Comparison of ENCODE assay signal across 12 mouse cellular contexts in the genomic region with DNA sequence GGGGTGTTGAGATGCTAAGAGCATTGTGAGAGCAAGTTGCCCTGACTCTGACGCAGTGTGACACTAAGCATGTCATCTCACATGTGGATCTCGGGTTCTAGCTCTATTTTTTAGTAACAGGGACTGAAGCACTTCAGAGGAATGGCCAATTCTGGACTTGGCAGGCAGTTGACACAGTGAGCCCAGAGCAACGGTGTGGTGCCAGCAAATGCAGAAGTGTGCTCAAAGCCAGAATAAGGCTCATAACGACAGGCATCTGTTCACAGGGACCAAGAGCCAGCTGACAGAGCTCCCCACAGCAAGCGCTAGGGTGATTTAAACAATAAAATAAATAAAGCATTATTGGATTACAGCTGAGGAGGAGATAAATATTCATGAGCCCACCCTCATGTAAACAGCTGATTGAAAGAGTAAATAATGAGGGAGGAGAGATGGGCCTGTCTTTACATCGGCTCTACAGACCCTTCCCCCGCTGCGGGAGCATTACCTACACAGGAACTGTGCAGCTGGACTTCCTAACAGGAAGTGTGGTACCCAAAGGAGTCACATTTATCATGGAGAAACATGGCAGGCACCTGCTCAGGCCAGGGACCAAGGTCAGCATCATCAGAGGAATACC.
A peak's percentile ranks its signal among the peaks of the same experiment; 100 is the strongest.
DNase-seq lines count a peak whose midpoint lies in the region; ATAC-seq and TF ChIP-seq lines count a peak whose summit lies in the region.
"Had no signal": no experiment of that assay in that cellular context is flagged by ENCODE, and none has a peak within 500 bp of the region (broad histone marks: within the 10 kb centered on the region; RNA-seq: fewer than 3 reads in every experiment).

No protein-coding gene starts in this region.

- H3K4me1 ChIP-seq in forebrain, postnatal 0 days (ENCODE audit: insufficient read depth), result 0 out of 2 replicates have a peak, but pooled peaks cover 6% of the 10 kb centered on the region
- H3K4me1 ChIP-seq in hindbrain, embryonic 16.5 days (ENCODE audit: control insufficient read depth, insufficient read depth, low read depth, low read length), result peaks cover 13% of the 10 kb centered on the region
- peaks cover 43% of the 10 kb centered on the region for H3K4me1 ChIP-seq in neural tube, embryonic 13.5 days (replicated peaks)
- H3K4me1 ChIP-seq: liver, embryonic 13.5 days had no signal

- no peaks in the 10 kb centered on the region for H3K27me3 ChIP-seq in forebrain, postnatal 0 days (ENCODE audit: insufficient read depth, low read length)
- no peaks in the 10 kb centered on the region for H3K27me3 ChIP-seq in hindbrain, embryonic 16.5 days (replicated peaks; ENCODE audit: control insufficient read depth, insufficient read depth, low read length)
- H3K27me3 ChIP-seq in neural tube, embryonic 13.5 days, result 0 out of 2 replicates have a peak, but pooled peaks cover 3% of the 10 kb centered on the region
- H3K27me3 ChIP-seq: liver, embryonic 13.5 days; Patski had no signal

- H3K27ac ChIP-seq in forebrain, postnatal 0 days (ENCODE audit: low read depth, low read length), result no peak overlapping the region
- peak overlapping the region; percentile 26; the same call in 1 of the 2 replicates for H3K27ac ChIP-seq in hindbrain, embryonic 16.5 days (ENCODE audit: low read depth, low read length)
- peak overlapping the region; percentile 72 for H3K27ac ChIP-seq in neural tube, embryonic 13.5 days (replicated peaks)
- H3K27ac ChIP-seq: liver, embryonic 13.5 days had no signal

- H3K9me3 ChIP-seq in forebrain, postnatal 0 days (ENCODE audit: low read length), result no peaks in the 10 kb centered on the region
- H3K9me3 ChIP-seq in hindbrain, embryonic 16.5 days (ENCODE audit: control insufficient read depth, low read length), result no peaks in the 10 kb centered on the region
- no peaks in the 10 kb centered on the region for H3K9me3 ChIP-seq in neural tube, embryonic 13.5 days
- H3K9me3 ChIP-seq: liver, embryonic 13.5 days had no signal

- H3K4me3 ChIP-seq in forebrain, postnatal 0 days (ENCODE audit: low read depth, low read length), result no peak overlapping the region
- no peak overlapping the region for H3K4me3 ChIP-seq in hindbrain, embryonic 16.5 days (ENCODE audit: low read length)
- no peak overlapping the region for H3K4me3 ChIP-seq in neural tube, embryonic 13.5 days
- H3K4me3 ChIP-seq: liver, embryonic 13.5 days had no signal

- 18% methylated on average over 8 of the region's 8 CpGs for WGBS in forebrain, postnatal 0 days
- 26% methylated on average over 8 of the region's 8 CpGs for WGBS in hindbrain, embryonic 16.5 days
- 29% methylated on average over 8 of the region's 8 CpGs for WGBS in neural tube, embryonic 13.5 days

- no peaks in the 10 kb centered on the region for H3K36me3 ChIP-seq in forebrain, postnatal 0 days (ENCODE audit: insufficient read depth)
- H3K36me3 ChIP-seq in hindbrain, embryonic 16.5 days (ENCODE audit: control insufficient read depth, insufficient read depth, low read length), result no peaks in the 10 kb centered on the region
- no peaks in the 10 kb centered on the region for H3K36me3 ChIP-seq in neural tube, embryonic 13.5 days
- H3K36me3 ChIP-seq: liver, embryonic 13.5 days had no signal

- peak; percentile 36 for DNase-seq in retina, postnatal 1 day
- DNase-seq in retina, embryonic 14.5 days (ENCODE audit: low spot score), result no peak
- DNase-seq in forebrain, postnatal 0 days, result peak; percentile 73
- DNase-seq in kidney, adult 8-10 months, result no peak
- DNase-seq in kidney, postnatal 10 days, result no peak
- DNase-seq in ovary, adult 18-20 months (ENCODE audit: low spot score), result no peak
- DNase-seq: embryo, embryonic 11 days; liver, embryonic 13.5 days; right cerebral cortex, postnatal 14 days had no signal

- H3K4me2 ChIP-seq in forebrain, postnatal 0 days (ENCODE audit: low read depth), result no peak overlapping the region
- no peak overlapping the region for H3K4me2 ChIP-seq in hindbrain, embryonic 16.5 days (ENCODE audit: low read length)
- no peak overlapping the region for H3K4me2 ChIP-seq in neural tube, embryonic 13.5 days
- H3K4me2 ChIP-seq: liver, embryonic 13.5 days had no signal

- TF ChIP-seq CTCF in forebrain, postnatal 0 days (IDR thresholded peaks at IDR 0.05; ENCODE audit: low read depth), result no peak

- H3K9ac ChIP-seq in forebrain, postnatal 0 days, result no peak overlapping the region
- H3K9ac ChIP-seq in hindbrain, embryonic 16.5 days (ENCODE audit: low read depth, low read length), result no peak overlapping the region
- H3K9ac ChIP-seq in neural tube, embryonic 13.5 days, result no peak overlapping the region
- H3K9ac ChIP-seq: liver, embryonic 13.5 days had no signal

- ATAC-seq in forebrain, postnatal 0 days, result peak; percentile 90
- ATAC-seq in hindbrain, embryonic 16.5 days, result peak; percentile 73
- ATAC-seq in neural tube, embryonic 13.5 days (ENCODE audit: low read depth), result peak; percentile 81
- ATAC-seq: Patski had no signal

Comparison
In these comparisons a context has a peak if more than half of its experiments do, and no peak if none do; other contexts are left out.
1. DNase-seq: peak in retina, postnatal 1 day (single experiment) and forebrain, postnatal 0 days (single experiment); none in retina, embryonic 14.5 days (single experiment), kidney, adult 8-10 months (0 of 2), kidney, postnatal 10 days (single experiment) and ovary, adult 18-20 months (single experiment).
2. Peak in every context shown above with its lines, with median percentiles within 50 percentile points of each other: ATAC-seq.